Mouse (Mus musculus) left cerebral cortex, adult 2 months (tissue): ENCODE measurements at regions not wholly inside any gene's neighbourhood (a gene's known extent, or its start where the extent isn't known, plus 50 kb on each side); places are given as distances from the start of the nearest gene placed in this dataset.

Experiments
- DNase-seq, 2 experiments: peaks; one replicate each; pipeline ENCODE4 v3.0.0; 2021 to 2022; ENCODE audit warnings: low spot score in 2 of 2, mixed read lengths in 1 of 2; ENCODE audit errors: extremely low spot score in 1 of 2
- H3K27ac ChIP-seq: fragments of 200-600 bp; 2 replicates; pipeline ENCODE4 v1.8.1; 2022
- H3K4me3 ChIP-seq: fragments of 200-600 bp; 2 replicates; pipeline ENCODE4 v1.8.1; 2022
- CTCF ChIP-seq: fragments of 200-600 bp; IDR thresholded peaks from 2 replicates; pipeline ENCODE4 v1.8.1; 2022; ENCODE audit warnings: antibody characterized with exemption, mild to moderate bottlenecking, moderate library complexity
- intact Hi-C: fragments of 180-260 bp; cut with DNase I; formaldehyde crosslinking; loops from one replicate; pipeline ENCODE4 v1.15.1; 2025

DNA sequence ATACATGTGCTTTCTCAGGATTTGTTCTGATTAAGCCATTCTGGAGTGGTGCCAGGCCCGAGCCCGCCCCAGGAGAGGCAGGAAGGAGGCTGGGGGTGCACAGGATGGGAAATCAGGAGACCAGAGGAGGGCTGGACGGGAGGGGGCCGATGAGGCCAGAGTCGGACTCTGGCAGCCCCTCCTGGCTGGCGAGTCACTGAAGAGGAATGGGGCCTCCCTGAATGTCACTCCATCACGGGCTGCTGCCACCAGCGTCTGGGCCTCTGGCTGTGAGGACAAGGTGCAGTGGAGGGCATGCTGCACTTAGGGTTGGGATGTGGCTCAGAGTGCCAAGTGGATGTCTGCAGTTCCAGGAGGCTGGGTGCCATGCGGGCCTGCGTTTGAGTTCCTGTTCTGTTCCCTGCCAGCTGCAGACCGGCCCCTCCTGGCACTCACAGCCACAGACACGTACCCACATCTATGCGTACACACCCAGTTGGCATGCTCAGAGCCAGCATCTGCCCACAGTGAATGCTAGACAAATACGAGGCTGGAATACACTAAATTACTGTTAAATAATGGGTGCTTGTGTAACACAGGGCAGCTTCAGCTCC, 94.9 kb upstream of the Zfp618 start:
- no peak for TF ChIP-seq CTCF
- intact Hi-C loops = no loop called here
- H3K27ac ChIP-seq = no peak overlapping the region

DNA sequence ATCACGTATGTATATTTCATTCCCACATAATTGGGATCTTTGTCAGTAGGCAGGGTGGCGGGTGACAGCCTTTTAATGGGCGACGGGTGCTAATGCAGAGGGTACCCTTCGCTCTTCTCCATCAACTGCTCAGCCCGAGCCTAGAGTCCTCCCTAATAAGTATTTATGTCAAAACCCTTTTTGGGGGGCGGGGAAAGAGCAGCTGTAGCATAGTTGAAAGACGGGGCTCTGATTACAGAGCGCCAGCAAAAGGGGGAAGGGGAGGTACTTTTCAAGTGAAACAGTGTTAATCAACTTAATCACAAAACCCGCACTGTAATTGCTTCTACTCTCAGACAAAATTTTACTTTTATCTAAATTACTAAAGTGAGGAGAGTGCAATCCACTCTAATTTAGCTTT, 92.8 kb upstream of the Zfp618 start:
- intact Hi-C loops = no loop called here
- no peak for TF ChIP-seq CTCF
- DNase-seq = no peak
- Histone ChIP-seq H3K4me3 (no peak overlapping the region), H3K27ac (no peak overlapping the region)

More for the DNA sequence above, 94.9 kb upstream of the Zfp618 start:
- DNase-seq = peak; percentile 12 to 22
- H3K4me3 ChIP-seq = no peak overlapping the region

DNA sequence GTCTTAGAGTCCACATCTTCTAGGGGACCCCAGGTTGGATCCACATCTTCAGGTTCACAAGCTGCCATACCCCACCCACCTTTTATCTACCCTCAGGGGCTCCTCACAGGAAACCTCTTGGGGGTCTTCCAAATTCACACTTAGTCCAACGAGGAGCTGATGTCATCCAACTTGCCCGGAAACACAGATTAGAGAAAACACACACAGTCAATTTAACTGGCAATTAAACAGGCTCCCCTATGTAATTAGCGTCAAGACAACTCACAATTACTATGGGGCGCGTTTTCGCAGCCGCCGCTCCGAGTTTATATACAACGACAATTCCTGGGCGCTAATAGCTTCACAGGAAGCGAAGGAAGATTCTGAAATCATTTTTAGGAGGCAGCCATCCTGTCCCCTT, 91.4 kb upstream of the Zfp618 start:
- no peak overlapping the region for H3K27ac ChIP-seq
- DNase-seq = no peak
- no peak overlapping the region for H3K4me3 ChIP-seq
- intact Hi-C loops = no loop called here
- TF ChIP-seq CTCF = no peak

DNA sequence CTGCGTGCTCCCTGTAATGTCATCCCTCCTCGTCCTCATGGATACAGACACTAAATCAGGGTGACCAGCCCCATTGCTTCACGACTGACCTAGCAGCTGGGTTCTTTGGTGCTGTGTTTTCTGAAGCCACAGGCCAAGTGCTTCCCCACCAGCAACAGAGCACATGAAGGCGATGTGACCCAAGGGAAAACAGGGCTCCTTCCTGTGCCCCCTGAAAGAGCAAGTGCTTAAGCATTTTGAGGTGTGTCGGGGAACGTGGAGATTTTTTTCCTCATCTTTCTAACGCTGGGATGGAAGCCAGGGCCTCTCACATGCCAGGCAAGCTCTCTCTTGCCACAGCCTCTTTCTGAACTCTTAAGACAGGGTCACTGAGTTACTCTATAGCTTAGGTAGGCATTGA, 87.3 kb upstream of the Zfp618 start:
- intact Hi-C loops = no loop called here
- no peak for DNase-seq
- no peak overlapping the region for H3K27ac ChIP-seq
- no peak for TF ChIP-seq CTCF
- no peak overlapping the region for H3K4me3 ChIP-seq

DNA sequence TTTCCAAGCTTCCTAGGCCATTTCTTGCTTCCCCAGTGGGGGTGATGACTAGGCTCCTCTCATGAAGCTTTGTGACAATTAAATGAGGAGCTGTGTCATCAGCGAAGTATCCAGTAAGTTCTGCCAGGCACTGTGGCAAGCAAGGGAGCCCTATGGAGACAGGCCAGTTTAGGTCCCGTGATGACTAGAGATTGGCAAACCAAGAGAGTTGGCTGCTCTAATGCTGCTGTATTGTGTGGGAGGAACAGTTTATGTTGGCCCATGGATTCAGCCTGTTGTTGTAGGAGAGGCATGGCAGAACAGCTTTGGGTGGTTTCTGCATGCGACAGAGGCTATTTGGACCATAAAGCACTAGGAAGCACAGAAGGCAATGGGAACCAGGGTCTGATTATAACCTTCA, 86.4 kb upstream of the Zfp618 start:
- no peak overlapping the region for H3K4me3 ChIP-seq
- no peak for DNase-seq
- intact Hi-C loops = no loop called here
- TF ChIP-seq CTCF = no peak
- no peak overlapping the region for H3K27ac ChIP-seq

DNA sequence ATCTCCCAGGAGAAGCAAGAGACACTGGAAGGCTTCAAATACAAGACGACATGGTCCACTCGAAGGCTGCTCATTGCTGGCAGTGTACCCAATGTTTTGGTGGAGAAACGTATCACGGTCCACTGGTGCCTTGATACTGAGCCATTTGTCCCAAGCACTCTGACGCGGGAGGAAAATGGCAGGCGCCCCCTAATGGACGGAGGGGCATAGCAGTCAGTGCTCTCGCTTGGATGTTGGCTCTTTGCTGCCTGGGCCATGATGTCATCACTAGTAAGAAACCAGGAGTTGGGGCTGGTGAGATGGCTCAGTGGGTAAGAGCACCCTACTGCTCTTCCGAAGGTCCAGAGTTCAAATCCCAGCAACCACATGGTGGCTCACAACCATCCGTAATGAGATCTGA, 83.5 kb upstream of the Zfp618 start:
- intact Hi-C loops = no loop called here
- TF ChIP-seq CTCF = no peak; the same call in none of the 2 replicates
- H3K27ac ChIP-seq = no peak overlapping the region
- DNase-seq = no peak
- H3K4me3 ChIP-seq = no peak overlapping the region

DNA sequence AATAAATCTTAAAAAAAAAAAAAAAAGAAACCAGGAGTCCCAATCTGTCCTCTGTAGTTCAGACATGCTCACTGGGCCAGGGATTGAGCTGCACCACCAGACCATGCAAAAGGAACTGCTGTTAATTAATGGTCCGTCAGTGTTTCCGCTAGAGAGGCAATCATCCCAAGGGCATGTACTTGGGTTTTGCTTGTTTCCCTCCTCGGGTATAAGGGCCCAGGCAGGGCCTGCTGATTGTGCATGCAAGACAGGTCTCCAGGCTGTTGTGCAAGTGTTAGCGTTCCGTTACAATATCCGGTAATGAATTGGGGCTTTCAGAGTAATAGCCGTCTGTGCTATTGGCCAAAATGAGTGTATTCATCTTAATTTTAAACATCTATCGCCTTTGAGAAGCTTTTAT, 83.1 kb upstream of the Zfp618 start:
- intact Hi-C loops = no loop called here
- TF ChIP-seq CTCF = no peak
- Histone ChIP-seq H3K27ac (no peak overlapping the region), H3K4me3 (no peak overlapping the region)
- no peak for DNase-seq

DNA sequence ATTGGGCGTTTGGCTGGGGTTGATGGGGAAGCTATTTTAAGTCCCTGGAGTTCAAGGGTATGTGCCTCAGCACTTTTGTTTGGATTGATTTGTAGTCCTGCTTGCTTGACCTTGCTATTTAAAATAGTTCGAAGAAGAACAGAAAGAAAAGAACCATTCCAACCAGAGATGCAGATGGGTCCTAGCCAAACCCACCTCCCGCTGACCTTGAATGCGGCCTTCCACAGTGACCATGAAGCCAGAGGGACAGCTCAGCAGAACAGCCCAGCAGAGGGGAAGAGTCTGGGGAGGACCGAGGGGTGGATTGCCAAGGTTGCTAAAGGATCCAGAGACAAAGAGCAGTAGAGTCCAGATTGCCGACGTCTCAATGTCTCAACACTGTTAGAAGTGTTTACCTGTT, 76.6 kb upstream of the Zfp618 start:
- H3K4me3 ChIP-seq = no peak overlapping the region
- H3K27ac ChIP-seq = no peak overlapping the region
- intact Hi-C loops = loop anchor here (5.0 kb wide), 1 partner anchor 106 kb away; no protein-coding TSS in a partner anchor
- TF ChIP-seq CTCF = no peak
- no peak for DNase-seq

DNA sequence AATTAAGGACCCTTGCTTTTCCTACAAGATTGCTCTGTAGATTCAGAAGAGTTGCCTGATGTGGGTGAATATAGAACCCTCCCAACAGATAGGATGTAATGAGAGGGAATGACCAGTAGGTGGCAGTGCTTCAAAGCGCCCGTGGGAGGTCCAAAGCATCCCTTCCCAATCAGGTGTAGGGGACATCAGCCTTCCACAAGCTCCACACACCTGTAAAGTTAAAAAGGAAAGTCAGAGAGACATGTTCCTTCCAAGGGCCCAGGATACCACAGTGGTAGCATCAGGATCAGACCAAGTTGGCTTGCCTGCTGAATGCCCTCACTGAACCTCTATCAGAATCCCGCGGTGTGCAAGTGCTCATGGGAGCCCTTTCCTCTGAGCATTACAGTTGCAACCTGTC, 75.7 kb upstream of the Zfp618 start:
- peak in 1 of 2 experiments; percentile 39 for DNase-seq
- H3K4me3 ChIP-seq = no peak overlapping the region
- H3K27ac ChIP-seq = no peak overlapping the region
- intact Hi-C loops = loop anchor here (2.0 to 5.0 kb wide), 2 partner anchors 107 to 229 kb away; no protein-coding TSS in a partner anchor
- TF ChIP-seq CTCF = peak; percentile 80

DNA sequence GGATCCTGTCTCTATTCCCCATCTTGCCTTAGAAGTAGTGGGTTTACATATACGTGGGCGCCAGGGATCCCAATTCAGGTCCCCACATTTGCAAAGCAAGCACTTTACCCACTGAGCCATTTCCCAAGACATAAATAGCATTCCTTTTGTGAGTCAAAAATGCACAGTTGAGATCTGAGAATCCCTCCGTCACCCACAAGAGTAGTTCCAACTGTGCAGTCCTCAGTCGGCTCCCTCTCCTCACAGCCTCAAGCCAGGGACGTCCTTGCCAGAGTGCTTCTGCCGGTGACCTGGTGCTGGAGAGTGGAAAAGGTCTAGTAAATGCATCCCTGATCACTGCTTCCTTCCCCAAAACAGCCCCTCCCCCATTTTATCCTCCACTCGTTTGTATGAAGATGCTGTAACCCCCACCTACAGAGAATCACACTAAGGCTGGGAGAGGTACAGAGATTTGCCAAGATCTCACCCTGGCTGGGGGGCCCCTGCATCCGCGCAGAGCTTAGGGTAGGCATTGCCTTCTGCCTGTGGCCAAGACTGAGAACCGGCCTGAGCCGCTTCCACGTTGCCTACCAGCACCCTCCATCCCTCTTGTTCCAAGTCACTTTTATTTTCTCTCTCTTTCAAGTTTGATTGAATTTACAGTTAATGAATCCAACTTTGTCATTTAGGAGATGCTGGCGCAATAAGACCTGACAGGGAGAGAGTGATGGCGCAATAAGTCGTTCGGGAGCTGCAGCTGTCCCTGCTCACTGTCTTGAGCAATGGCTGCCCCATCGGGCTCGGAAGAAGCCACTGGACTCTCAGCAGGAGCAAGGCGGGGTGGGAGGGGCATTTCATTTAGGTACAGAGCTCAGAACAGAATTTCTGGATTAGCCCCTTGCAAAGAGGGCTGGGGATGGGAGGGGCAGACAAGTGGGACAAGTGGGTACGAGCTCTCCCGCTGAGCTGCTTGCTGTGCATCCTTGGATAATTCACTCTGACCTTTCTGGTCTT, 74.5 kb upstream of the Zfp618 start:
- Histone ChIP-seq H3K27ac (no peak overlapping the region), H3K4me3 (no peak overlapping the region)
- DNase-seq = no peak
- no peak for TF ChIP-seq CTCF
- intact Hi-C loops = loop anchor here (2.0 kb wide), 1 partner anchor 228 kb away; no protein-coding TSS in a partner anchor

DNA sequence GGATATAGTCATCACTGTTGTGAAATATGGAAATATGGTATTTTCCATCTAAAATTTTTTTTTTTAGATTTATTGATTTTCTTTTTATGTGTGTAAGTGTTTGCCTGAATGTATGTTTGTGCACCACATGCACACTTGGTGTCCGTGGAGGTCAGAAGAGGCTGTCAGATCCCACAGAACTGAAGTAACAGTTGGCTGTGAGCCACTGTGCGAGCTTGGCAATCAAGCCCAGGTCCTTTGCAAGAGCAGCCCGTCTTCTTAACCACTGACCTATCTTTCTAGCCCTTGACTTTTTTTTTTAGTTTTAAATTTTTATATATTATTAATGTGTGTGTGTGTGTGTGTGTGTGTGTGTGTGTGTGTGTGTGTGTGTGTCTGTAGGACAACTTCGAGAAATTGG, 52.5 kb upstream of the Zfp618 start:
- Histone ChIP-seq H3K27ac (no peak overlapping the region), H3K4me3 (no peak overlapping the region)
- intact Hi-C loops = no loop called here
- DNase-seq = no peak
- no peak for TF ChIP-seq CTCF
